Mouse (Mus musculus) mouse trophoblast stem cell (cell line): ENCODE data around the gene Icam2.

Experiments
- in situ Hi-C, 2 experiments: fragments of 300-500 bp; cut with MseI, MboI; formaldehyde crosslinking; loops; 2 replicates in 1 of 2; 3 replicates in 1 of 2; pipeline ENCODE4 v1.15.1; 2025

Icam2 gene

DNA sequence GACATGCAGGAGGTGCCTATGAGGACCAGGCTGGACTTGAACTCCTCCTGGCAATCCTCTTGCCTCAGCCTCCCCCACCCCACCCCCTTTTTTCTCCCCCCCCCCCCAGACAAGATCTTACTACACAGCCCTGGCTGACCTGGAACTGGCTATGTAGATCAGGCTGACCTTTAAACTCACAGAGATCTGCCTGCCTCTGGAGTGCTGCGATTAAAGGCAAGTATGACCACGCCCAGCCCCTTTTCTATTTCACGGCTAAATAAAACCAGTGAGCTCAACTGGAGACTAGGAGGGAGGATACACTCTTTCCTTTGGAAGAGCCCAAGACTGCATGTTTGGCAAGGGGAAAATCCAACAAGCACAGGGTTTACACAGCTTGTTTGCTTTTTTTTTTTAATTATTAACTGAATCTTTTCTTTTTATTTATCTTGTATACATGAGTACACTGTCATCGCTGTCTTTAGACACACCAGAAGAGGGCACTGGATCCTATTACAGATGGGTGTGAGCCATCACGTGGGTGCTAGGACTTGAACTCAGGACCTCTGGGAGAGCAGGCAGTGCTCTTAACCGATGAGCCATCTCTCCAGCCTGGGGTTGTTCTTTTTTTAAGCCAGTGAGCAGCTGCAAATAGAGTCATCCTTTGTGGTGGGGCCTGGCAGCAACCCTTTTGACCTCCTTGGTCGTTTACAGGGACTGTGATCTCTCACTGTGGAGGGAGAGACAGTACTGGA is 4.9 kb upstream of the Icam2 start:
- in situ Hi-C loops = no loop called here

DNA sequence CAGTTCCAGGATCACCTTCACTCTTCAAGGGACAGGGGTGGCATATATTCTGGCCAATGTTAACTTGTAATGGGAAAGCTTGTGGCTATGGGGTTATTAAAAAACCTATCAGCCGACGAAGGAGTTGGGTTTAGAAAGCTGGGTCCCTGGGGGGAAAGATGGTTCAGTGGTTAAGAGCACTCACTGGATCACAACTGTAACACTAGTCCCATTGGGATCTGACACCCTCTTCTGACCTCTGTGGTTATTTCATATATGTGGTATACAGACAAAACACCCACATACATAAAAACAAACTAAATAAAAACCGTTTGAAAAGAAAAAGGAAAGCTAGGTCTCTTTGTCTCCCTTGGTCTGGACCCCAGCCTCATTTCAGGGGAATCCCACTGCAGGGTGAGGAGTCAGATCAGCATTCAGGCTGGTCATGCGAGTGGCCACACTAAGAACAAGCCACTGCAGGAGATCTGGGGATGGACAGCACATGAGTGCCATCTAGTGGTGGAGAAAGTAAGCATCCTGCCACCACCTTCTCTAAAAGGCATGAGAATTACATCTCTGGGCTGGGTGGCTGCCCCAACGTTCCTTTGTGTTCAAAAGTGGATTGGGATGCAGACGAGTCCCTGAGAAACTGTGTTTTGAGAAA is 3.8 kb upstream of the Icam2 start:
- in situ Hi-C loops = no loop called here

DNA sequence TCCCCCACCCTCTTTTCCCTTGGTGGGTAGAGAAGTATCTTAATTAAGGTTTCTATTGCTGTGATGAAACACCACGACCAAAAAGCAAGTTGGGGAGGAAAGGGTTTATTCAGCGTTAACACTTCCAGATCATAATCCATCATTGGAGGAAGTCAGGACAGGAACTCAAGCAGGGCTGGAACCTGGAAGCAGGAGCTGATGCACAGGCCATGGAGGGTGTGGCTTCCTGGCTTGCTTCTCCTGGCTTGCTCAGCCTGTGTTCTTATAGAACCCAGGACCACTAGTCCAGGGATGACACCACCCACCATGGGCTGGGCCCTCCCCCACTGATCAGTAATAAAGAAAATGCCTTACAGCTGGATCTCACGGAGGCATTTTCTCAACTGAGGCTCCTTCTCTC is 2.9 kb upstream of the Icam2 start:
- in situ Hi-C loops = no loop called here

DNA sequence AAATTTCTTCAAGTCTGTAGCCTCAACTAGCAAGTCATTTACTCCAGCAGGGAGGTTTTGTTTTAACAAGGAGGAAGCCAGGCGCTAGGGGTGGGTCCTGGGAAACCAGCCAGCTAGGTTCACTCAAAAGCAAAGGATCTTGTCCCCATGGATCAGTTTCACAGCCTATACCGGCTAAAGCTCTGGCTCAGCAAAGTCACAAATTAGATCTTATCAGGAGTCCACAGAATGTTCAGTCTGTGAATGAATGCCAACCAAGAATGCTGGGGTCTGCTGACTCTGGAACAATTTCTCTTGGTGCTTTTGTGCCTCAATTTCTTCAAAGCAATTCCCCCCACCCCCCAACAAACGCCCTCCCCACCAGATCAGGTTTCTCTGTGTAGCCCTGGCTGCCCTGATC is 1.7 kb upstream of the Icam2 start:
- in situ Hi-C loops = no loop called here

DNA sequence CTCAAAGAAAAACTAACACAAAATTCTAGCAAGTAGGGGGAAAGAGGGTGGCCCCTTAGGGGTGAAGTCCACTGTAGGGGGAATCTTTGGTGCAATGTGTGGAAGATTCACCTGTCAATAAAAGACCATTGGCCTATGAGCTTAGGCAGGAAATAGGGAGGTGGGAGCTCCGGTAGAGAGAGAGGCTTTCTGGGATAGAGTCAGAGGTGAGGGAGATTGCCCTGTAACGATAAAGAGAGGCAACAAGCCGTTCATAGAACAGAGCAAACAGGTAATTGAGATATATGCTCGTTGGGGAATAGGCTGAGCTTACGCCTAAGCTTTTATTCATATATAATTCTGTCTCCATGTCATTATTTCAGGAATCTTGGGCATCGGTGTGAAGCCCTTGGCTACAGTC is 855 bp downstream of the Icam2 start:
- in situ Hi-C loops = no loop called here

DNA sequence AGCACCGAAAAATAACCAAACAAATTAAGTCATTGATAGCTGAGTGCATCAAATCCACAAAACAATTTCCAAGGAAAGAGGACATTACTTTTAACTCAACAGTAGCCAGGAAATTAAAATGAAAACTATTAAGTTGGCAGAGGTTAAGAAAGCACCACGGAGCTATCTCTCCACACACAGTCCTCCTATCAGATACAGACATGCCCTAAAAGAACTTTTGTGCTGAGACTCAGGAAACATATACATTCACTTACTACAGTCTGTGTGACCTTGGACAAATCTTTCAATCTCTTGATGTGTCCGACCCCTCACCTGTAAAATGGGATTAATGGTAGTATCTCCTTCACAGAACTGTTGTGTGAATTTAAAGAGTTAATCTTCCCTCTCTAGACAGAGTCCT is 1.5 kb downstream of the Icam2 start:
- in situ Hi-C loops = no loop called here

DNA sequence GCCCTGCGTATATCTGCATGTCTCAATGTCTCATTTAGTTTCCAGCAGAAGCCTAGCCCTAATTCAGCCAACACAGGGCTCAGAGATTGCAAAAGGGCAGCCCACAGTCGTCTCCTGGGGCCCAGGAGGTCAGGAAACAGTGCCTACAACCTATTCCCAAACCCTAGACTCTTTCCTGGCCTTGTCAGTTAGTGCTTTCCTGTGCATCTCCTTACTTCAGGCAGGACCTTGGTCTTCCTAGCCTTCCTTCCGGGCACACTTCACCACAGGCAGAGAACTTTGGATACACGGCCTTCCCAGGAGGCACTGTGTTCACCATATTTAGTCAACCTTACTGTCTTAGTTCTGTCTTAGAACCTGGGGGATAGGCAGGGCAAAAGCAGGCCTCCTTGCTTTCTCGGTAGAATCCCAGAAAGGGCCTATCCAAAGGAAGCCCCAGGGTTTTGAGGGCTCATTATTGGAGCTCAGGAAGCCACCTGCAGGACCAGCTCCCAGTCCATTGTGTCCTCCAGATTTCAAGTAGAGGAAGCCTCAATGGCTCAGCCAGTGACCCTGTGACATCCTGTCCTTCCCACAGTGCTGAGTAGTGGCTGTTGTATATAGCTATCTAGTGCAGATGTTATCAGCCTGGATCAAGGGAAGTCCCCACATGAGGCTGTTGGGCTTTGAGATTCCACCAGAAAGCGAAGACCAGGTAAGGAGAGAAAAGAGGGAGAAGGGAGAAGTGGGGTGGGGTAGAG is 4.7 kb downstream of the Icam2 start:
- in situ Hi-C loops = no loop called here

DNA sequence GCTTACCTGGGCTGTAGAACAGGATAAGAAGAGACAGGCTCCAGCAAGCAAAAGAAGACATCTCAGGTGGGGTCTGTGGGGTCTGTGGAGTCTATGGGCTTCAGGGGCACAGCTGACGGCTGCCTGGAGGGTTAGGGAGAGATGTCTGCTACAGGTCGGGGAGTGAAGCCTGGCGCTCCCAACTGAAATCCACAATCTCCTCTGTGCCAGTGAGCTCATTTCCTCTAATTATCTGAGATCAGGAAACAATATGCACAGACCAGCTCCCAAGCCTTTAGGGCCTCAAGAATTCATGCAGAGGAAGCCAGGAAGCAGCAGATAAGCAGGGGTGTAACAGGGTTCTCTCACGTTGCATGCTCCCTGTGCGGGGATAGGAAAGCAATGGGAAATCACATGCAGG is 5.5 kb downstream of the Icam2 start:
- in situ Hi-C loops = no loop called here

DNA sequence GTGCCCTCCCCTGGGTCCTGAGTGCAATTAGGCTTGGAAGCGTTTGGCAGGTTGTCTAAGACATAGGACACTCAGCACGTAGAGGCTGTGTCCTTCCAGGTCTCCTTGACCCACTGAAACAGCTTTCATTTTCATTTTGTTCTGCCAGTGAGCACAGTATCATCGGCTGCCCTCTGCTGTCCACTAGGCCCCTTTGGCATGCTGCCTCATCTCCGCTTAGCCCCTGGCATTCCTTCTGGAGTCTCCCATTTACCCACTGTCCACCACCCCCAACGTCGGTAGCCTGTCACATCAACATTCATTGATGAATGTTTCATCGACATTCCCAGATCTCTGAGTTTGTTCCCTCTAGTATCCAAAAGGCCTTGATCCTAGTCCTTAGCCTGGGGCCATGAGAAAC is 6.0 kb downstream of the Icam2 start:
- in situ Hi-C loops = no loop called here

DNA sequence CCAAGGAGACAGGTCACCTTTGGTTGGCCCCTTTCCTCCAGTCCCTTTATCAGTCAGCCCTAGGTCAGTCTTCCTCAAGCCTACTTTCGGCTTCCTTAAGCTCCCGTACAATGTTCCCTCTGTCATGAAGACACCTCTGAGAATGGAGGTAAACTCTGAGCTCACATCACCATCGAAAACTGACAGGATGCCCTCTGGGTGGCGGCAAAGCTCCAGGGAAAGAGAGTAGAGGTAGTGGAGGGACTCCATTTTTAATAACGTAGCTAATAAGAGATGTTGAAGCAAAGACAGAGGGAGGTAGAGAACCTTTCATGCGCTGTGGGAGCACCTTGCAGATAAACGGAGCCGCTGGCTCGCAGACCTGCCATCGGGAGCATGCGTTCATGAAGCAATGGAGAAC is 6.9 kb downstream of the Icam2 start:
- in situ Hi-C loops = no loop called here

DNA sequence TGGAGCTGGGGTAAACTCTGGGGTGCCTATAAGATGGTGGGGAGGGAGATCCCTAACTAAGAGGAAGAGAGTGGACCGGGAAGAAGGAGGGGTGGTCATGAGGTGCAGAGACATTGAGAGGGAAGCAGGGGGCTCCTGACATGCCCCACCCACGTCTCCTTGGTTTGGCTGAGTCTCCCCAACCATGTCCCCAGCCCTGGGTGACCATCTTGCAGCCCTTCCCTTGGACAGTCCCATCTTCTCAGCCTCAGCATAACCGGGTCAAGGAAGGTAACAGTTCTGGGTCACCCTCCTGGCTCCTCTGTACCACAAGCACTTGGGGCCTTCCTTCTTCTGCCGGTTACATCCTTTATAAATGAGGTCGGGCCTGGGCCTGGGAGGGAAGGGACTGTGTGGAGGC is 12.9 kb downstream of the Icam2 start:
- in situ Hi-C loops = no loop called here

DNA sequence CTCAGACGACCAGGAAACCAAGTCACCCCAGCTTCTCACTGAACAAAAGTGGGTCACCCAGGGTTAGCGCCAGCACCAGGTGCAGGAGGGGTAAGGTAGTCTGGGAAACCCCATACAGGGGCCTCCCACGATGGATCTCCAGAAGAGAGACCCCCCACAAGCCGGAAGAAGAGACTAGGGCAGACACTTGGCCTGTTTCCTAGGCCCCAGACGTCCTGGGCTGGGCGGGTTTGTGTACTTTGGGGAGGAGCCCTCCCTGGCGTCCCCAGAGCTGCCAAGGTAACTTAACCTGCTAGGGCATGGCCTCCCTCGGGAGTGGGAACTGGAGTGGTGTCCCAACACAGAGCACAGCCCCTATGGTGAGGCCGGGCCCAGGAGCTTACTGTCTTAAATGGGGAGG is 13.3 kb downstream of the Icam2 start:
- in situ Hi-C loops = no loop called here

DNA sequence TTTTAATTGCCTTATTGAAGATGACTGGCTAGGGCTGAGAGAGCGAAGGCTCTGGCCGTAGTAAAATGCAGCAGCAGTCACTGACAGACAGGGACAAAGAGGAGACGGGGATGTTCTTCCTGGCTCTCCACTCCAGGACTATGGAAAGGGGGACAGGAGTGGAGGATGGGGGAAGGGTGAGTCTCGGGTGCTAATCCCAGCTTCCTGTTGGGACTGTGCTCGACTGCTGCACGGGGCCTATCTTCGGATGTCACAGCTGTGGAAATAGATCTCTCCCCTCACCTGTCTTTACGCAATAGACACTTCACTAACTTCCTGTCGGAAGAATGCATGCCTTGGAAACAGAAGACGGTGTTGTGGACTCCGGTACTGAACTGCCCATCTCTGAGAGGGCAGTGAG is 13.9 kb downstream of the Icam2 start:
- in situ Hi-C loops = no loop called here

DNA sequence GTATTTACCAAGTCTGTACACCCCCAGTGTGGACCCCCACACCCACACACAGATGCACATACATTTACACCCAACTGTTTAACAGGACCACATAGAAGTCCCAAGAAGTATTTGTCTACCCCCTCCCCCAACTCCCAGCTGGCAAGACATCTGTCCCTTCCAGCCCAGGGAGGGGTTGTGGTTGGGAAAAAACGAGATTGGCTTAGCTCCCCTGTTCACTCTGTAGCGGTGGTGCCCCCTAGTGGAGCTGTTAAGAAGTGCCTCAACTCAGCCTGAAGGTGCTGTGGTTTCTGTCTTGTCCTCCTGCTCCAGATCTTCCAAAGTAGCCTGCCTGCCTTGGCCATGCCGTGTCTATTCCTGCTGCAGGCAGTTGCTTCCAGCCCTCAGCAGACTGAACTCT is 21.6 kb downstream of the Icam2 start:
- in situ Hi-C loops = no loop called here

DNA sequence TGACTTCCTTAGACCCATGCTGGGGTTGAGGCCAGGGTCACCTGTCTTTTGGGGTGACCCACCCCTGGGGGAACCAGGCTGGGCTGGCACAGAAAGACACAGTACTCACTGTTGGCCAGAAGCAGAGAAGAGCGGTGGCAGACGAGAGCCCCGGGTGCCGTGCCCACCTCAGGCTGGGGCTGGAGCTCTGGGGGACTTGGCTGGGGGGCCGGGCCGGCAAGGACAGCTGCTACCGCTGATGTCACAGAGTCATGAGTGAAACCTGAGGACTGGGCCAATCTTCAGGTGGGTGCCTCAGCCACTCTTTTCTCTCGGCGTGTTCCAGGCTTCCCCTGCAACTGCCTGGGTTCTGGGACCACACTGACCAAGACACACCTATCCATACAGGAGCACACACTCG is 22.5 kb downstream of the Icam2 start, which contains the start of gene Prr29:
Prr29 (plus strand) TSS at position 107 of the 400 bp plus-strand sequence.
- in situ Hi-C loops = no loop called here

DNA sequence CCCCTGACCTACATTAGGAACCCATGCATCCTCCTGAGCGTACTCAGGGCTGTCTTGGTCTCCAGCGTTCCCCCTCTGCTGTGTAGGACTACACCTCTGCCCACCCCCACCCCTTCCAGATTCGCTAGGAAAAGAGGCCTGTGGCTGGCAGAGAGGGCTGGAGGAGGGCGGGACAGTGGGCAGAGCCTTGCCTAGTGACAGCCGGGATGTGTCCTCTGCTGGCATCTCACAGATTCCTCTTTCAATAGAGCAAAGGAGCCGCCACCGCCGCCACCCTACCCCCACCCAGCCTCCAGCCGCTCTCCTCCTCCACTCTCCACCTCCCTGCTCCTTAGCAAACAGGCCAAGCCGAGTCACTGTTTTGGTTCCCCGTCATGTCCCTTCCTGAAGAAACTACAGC is 23.2 kb downstream of the Icam2 start:
- in situ Hi-C loops = no loop called here

DNA sequence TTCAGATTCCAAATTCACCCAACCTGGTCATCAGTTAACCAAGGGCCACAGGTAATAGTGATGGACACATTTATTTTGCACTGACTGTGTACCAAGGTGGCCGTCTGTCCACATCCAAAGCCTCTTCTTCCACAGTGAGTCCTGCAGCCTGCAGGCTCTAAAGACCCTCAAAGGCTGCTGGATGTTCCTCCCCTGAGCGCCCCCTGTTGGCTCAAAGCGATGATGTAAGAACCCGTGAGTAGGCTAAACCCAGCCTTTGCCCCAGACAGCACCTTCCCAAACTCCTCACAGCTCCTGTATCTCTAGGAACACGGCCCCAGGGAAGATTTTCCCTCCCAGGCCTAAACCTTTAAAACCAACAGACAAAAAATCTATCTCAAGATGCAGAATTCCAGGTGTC is 28.5 kb downstream of the Icam2 start:
- in situ Hi-C loops = no loop called here

DNA sequence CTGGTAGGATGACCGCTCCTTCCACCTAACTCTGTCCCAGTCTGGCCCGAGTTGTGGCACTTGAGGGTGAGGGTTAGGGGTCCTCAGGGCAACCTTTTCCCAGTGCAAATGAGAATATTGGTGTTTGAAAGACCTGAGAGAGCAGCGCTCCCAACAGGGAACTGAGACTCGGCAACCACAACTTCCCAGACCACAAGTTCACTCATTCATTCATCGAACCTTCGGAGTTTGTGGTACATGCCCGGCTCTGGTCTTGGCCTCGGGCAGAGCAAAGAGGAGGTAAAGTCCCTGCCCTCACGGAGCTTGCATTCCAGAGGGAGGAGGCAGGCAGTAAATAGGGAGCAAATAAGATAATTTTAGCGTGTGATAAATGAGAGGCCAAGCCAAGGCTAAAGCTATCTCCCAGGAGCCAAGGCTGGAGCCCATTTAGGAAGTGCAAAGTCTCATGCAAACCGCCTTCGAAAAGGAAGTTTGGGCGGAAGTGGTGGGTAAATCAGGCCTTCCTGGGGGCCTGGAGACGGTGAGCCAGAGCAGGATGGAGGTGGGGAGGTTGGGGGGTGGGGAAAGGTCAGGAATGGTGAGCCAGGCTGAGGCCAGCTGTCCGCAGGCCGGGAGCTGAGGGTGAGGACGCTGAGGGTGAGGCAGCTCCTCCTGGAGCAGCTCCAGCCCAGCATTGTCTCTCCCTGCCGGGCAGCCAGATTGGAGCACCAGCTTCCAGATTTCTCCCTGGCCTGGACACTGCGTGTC is 32.3 kb downstream of the Icam2 start:
- in situ Hi-C loops = no loop called here

DNA sequence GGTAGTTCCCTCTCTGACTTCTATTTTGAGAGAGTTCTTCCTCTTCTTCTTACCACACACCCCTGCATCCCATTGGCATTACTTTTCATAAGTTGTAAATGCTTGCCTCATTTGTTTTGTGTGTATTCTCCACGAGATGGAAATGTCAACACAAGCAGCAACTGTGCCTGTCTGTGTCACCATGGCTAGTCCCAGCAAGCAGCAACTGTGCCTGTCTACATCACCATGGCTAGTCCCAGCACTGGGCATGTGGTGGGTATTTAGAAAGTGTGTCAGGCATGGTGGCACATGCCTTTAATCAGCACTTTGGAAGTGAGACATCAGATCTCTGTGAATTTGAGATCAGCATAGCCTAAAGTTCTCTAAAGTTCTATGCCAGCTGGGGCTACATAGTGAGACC is 33.7 kb downstream of the Icam2 start:
- in situ Hi-C loops = no loop called here

DNA sequence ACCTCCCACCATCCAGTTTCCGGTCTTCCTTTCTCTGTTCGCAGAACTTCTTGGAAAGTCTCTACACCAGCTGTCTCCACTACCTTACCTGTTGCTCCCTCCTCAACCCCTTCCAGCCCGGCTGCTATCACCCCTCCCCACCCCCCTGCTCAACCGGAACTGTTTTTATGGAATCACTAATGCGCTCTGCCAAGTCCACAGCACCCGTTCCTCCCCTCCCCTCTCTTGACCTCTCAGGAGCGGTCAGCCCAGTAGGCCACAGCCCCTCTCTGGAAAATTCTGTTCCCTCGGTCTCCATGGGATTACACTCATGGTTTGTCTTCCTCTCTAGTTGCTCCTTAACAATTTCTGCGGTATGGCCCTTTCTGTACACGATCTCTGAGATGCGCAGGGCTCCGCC is 34.7 kb downstream of the Icam2 start, which contains the start of gene Scn4a:
Scn4a (minus strand) TSS at position 101 of the 400 bp plus-strand sequence.
- in situ Hi-C loops = no loop called here

DNA sequence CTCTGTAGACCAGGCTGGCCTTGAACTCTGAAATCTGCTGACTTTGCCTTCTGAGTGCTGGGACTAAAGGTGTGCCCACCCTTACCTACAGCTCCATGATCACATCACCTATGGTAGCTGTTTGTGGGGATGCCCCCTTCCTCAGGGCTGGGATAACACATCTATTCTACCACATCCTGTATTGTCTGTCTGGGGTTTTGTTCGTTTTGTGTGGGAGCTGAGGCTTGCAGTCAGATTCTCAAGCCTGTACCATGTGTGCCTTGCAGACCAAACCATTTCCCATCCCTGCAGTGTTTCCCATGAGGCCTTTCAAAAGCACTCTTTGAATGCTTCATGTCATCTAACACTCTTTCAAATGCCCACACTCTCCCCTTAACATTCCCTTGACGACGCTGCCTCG is 35.9 kb downstream of the Icam2 start:
- in situ Hi-C loops = no loop called here

DNA sequence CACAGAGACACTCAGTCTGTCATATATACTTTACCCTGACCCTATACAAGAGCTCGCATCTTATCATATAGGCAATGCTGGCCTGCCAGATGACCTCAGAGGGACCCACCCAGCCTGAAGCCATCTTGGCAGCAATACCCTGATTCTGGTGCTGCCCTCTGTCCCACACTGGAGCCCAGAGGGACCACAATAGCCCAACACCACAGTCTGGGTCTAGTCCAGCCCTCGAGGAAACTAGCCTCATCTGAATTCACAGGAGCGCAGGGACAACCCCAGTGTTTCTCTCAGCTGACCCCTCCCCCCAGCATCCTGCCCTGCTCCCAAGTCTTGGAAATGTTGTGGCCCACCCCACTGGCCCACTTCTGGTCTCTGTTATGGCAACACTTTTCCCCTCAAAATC is 36.6 kb downstream of the Icam2 start:
- in situ Hi-C loops = no loop called here
